Mouse (Mus musculus): Measurements from ENCODE around the gene Gm14151.
A peak's percentile ranks its signal among the peaks of the same experiment; 100 is the strongest.
"Not testable (repeated sequence)": the region's sequence is repeated elsewhere in the genome, so short reads cannot be mapped to it uniquely, and the experiment has no call there.

The Gm14151 gene

GRCm38 (mm10) chr2:151092250-151092649 is at the start of gene Gm14151:
Gene Gm14151 (minus strand): TSS chr2:151092350.
- DNase-seq = not testable (repeated sequence)

DNA sequence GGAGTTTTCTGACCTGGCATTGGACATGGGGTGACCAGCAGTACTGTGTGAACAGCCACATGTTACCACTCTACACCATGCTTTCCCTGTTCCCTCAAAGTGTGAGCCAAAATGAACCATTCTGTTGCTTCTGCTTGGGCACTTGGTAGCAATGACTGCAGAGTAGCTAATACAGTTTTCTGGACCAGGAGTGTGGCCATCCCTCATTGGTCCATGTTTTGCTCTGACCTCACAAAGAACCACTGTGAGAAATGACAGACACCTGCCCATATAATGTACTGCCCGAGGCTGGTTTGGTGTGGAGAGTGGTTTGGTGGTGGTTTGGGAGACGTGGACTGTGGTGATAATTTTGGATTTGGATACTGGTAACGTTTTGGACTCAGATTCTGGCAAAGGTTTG is 5.8 kb upstream of the Gm14151 start, which contains the start of gene Gm14147:
Gene Gm14147 (plus strand): TSS at position 301 of the 400 bp plus-strand sequence.
- DNase-seq = not testable (repeated sequence)

GRCm38 (mm10) chr2:151056637-151057036 is 35.5 kb downstream of the Gm14151 start:
- no peak for DNase-seq

GRCm38 (mm10) chr2:151040411-151040810 is 51.7 kb downstream of the Gm14151 start:
- DNase-seq = no peak

DNA sequence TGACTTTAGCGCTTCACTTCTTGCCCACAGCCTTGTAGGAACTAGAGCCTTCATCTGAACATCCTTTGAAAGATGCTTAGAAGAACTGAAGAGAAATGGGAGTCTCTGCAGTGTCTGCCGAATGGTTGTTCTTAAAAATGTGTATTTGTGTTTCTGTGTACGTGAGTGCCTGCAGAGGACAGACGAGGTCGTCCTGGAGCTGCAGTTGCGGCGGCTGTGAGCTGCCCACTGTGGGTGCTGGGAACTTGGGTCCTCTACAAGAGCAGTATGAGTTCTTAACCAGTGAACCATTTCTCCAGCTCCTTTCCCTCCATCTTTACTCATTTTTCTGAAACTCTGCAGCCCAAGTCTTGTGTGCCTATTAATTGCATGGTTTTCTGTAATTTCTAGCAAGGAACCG is 52.4 kb downstream of the Gm14151 start:
- no peak for DNase-seq

GRCm38 (mm10) chr2:151039232-151039695 is 52.9 kb downstream of the Gm14151 start, which contains the start of the genes Ninl and Nanp:
Gene Ninl (minus strand): TSS chr2:151039382.
Gene Nanp (minus strand): TSS chr2:151039398.
- DNase-seq = peak; percentile 94 to 96

DNA sequence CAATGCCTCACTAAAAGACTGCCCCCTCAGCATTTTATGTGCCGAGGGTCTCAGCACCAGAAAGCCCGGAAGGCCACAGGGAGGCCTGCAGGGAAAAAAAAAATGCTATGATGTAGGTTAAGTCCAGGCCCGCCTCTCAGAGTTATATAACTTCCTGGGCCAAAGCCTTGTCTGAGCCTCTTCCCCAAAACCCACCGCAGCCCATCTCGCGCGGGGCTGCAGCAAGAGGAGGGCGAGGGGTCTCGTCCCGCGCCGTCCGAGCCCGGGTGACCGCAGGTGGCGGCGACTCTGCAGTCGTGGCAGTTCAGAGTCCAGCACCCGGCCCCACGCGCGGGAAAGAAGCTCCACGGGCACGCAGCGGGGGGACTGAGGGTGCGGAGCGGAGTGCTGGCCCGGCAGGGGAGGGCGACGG is 53.3 kb downstream of the Gm14151 start:
- DNase-seq = no peak

DNA sequence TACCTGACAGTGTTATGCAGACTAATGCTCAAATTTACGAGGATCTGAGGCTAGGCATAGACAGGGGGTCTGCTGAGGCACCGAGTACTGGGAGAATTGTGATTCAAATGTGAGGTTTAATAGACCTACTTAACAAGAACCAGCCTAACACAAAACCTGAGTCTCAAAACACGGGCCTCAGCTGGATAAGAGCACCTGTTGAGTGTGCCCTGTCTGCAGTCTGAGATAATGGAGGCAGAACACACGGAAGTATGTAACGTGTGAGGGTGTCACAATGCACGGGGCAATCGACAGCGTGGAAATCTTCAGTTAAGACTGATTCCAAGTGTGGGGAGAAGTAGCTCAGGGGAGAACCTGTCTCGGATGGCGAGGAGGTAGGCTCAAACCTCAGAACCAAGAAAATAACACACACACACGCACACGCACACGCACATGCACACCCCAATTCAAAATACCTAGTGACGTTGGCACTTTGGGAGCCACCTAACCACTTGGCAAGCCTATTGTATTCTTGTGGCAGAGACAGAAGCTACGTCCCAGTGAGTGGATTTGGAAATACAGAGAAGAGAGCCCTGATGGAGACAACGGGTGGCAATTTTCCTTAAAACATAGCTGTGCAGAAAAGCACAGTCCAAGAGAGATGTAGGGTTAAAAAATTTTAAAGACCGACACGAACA is 54.1 kb downstream of the Gm14151 start:
- DNase-seq = no peak

DNA sequence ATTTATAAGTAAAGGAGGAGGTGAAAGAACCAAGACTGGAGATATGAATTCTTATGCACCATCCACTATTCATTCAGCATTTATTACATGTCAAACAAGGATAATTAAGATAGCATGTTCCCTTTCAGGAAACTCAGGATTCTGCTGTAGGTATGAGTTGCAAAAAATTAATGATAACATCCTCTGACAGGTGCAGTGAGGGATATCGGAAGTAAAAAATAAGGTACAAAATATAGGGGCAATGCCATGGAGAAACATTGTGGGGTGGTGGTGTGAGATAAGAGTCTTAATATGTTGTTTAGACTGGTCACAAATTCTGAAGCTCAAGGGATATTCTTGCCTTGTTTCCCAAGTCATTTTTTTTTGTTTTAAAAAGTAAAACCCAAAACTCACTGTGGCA is 54.9 kb downstream of the Gm14151 start:
- no peak for DNase-seq
